Mouse (Mus musculus): ENCODE measurements around the gene Clca4b. TPM values are rescaled to one million over a fixed set of nuclear protein-coding genes. Genes with fewer than 3 reads are reported as not detected.

Clca4b gene
- not detected in 2 replicates for polyA plus RNA-seq (2015; fragmentation: Nextera tagmentation; extraction: Ambion mirVana)

DNA sequence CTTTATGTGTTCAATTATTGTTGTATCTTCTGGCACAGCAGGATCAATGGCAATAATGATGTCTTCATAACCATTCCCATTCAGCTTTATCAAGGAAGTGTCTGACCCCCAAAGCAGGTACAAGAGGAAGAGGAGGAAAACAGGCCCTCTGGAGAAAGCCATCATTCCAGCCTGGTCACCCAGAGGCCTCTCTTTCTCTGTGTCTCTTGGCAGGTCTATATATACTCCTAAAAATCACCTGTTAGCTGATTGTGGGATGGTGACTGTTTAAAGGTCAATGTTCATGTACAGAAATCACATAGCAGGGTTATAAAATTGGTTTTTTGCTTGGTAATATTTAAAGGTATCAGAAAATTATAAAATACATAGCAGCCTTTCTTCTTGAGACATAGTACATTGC is at the start of gene Clca4b:
TSS of gene Clca4b (minus strand) at position 195 of the 400 bp plus-strand sequence.

DNA sequence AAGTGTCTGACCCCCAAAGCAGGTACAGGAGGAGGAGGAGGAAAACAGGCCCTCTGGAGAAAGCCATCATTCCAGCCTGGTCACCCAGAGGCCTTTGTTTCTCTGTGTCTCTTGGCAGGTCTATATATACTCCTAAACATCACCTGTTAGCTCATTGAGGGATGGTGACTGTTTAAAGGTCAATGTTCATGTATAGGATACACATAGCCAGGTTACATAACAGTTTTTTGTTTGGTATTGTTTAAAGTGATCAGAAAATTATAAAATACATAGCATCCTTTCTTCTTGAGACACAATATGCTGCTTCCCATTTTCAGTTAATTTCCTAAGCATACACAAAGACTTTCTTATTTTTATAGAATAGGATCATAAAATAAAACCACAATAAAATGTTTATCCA is 42.6 kb upstream of the Clca4b start, which contains the start of gene Clca4a:
TSS of gene Clca4a (minus strand) at position 101 of the 400 bp plus-strand sequence.

Other genes with a start within 250 kb of the Clca4b start
- 149 and 176 TPM in 2 replicates for gene Sh3glb1, start 212.2 kb downstream of the Clca4b start, polyA plus RNA-seq (2015; fragmentation: Nextera tagmentation; extraction: Ambion mirVana)
- 14.6 and 14.8 TPM in 2 replicates for gene Clca3a1, start 171.6 kb downstream of the Clca4b start, polyA plus RNA-seq (2015; fragmentation: Nextera tagmentation; extraction: Ambion mirVana)
- gene Clca3a2, start 113.0 kb downstream of the Clca4b start, polyA plus RNA-seq (2015; fragmentation: Nextera tagmentation; extraction: Ambion mirVana) = 14.8 and 15.7 TPM in 2 replicates
- not detected in 2 replicates for gene Clca3b, start 83.2 kb downstream of the Clca4b start, polyA plus RNA-seq (2015; fragmentation: Nextera tagmentation; extraction: Ambion mirVana)
- 0.08 TPM in 2 replicates for gene Clca4a, start 42.5 kb upstream of the Clca4b start, polyA plus RNA-seq (2015; fragmentation: Nextera tagmentation; extraction: Ambion mirVana)
- gene Clca1, start 100.2 kb upstream of the Clca4b start, polyA plus RNA-seq (2015; fragmentation: Nextera tagmentation; extraction: Ambion mirVana) = 0.89 and 1.6 TPM in 2 replicates
- 1.0 and 1.1 TPM in 2 replicates for gene Clca2, start 166.9 kb upstream of the Clca4b start, polyA plus RNA-seq (2015; fragmentation: Nextera tagmentation; extraction: Ambion mirVana)
- gene Odf2l, start 186.1 kb upstream of the Clca4b start, polyA plus RNA-seq (2015; fragmentation: Nextera tagmentation; extraction: Ambion mirVana) = 6.1 and 9.5 TPM in 2 replicates